Mouse (Mus musculus) right cerebral cortex, postnatal 4 days (tissue): ENCODE results near the gene Hba-a1.
A peak's percentile ranks its signal among the peaks of the same experiment; 100 is the strongest.

ENCODE experiments used
- DNase-seq: peaks from one replicate; pipeline ENCODE4 v3.0.0-alpha.2; 2022

Hba-a1 gene

DNA sequence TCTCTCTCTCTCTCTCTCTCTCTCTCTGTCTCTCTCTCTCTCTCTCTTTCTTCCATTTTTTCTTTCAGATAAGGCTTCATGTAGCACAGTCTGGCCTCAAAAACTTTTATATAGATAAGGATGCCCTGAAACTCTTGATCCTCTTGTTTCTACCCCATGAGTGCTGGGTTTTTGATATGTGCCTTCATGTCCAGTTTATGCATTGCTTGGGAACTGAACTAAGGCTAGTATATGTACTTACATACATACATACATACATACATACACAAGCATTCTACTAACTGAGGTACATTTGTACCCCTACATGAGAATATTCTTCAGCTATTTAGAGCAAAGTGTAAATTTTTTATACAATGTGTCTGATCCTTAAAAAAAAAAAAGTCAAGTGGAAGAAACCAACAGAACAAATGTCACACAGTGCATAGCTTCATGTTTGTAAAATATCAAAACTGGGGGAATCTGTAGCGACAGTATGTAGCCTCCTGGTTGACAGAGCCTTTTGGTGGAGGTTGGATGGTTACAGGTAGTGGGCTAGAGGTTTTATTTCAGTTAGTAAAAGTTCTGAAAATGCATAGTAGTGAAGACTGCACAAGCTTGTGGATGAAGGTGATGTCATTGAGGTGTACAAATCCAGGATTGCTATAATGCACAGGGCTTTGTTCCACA lies 14.7 kb downstream of the Hba-a1 start:
- DNase-seq = no peak

DNA sequence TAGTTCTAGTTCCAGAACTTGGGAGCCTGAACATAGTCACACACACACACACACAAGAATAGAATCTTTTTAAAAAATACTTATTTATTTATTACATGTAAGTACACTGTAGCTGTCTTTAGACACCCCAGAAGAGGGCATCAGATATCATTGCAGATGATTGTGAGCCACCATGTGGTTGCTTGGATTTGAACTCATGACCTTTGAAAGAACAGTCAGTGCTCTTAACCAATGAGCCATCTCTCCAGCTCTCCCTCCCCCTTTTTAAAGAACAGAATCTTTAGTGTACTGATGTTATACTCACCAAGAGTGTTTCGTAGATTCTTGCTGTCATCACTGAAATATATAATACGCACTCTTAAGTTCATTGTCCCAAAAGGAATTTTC lies 15.2 kb downstream of the Hba-a1 start:
- DNase-seq = no peak

DNA sequence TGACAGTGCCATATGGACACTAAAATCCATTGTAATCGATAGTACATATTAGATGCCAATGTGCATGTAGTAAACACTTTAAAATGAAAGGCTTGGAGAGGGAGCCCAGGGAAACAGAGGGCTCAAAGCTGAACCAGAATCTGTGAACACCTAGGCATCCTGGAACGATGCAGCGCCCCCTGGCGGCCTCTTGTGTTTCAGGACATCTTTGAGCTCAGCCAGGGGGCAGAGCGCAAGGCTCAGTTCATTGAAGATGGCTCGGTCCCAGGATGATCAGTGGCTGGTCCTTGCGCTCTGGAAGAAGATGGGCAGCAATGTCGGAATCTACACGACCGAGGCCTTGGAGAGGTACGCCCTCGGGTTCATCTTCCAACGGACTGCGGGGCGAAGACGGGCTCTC lies 16.6 kb downstream of the Hba-a1 start, which contains the start of gene Hbq1a:
Gene Hbq1a (plus strand): TSS at position 205 of the 400 bp plus-strand sequence.
- DNase-seq = peak; percentile 75

DNA sequence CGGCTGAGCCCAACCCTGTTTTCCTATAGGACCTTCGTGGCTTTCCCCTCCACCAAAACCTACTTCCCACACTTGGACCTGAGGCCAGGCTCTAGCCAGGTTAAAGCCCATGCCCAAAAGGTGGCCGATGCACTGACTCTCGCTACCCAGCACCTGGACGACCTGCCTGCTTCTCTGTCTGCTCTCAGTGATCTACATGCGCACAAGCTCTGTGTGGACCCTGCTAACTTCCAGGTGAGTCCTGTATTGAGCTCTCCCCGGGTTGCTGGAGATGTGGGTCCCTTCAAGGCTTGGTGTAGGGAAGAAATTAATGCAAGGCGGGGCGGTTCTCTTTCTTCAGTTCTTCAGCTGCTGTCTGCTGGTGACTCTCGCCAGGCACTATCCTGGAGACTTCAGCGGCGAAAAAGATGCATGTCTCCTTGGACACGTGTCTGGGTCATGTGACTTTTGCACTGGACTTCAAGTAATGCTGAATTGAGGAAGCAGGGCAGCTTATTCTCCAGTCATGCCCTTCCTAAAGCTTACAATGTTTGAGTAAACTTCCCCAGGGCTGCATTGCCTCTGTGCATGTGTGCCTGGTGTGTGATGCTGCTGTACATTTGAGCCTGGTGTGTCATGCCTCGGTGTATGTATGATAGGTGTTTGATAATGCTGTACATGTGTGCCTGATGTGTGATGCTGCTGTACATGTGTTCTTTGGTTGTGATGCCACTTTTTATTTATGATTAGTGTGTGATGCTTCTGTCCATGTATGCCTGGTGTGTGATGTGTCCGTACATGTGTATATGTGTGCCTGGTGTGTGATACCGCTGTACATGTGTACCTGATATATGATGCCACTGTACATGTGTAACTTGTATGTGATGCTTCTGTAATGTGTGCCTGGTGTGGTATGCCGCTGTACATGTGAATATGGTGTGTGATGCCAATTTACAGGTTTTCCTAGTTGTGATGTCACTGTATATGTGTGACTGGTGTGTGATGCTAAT lies 17.3 kb downstream of the Hba-a1 start:
- no peak for DNase-seq

DNA sequence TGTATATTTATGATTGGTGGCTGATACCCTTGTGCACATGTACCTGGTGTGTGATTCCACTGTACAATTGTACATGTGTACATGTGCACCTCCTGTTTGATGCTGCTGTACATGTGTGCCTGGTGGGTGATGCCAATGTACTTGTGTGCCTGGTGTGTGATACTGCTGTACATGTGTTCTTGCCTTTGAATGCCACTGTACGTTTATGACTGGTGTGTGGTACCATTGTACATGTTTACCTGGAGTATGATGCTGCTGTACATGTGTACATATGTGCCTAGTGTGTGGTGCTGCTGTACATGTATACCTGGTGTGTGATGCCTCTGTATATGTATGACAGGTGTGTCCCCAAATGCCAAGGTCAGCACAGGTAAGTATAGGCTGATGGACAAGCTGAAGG lies 18.2 kb downstream of the Hba-a1 start:
- DNase-seq = no peak

DNA sequence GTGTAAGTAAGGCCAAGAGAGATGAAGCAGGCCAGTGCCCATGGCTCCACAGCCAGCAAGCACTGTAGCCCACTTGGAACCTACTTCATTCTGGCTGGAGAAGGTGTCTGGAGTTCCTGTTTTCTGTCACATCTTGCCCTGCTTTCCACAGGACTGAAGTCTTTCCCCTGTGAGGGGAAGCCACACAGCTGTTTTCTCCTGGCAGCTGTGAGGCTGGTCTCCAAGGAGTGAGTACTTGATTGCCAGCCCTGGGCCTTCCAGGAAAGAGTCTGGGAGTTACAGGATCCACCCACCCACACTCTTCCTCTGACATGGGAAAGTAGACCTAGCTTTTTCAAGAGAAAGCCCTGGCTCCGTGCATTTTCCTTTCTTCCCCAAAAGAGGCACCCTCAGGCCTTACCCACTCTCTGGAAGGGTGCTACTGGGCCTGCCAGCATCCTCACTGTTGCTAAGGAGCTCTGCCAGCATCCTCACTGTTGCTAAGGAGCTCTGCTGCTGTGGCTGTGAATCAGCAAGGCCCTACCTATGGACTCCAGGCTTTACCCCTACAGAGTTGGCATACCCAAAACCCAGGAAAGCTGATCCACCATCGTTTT lies 19.6 kb downstream of the Hba-a1 start:
- no peak for DNase-seq

DNA sequence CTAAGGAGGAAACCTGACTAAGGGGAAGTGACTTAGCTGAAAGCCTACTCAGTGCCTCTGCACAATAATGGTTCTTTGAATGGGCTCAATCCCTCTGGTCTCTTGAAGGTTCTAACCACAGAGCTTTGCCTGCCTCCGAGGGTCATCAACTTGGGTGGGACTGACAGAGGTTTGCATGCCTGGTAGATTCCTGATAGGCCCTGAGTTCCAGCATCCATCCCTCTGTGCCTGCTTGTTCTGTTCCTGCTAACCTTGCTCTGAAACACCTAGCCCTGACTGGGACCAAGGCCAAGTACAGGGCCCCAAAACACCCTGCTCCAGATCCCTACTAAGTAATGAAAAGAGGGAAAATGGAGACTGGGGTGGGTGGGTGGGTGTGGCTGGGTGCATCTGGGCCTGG lies 20.1 kb downstream of the Hba-a1 start:
- DNase-seq = no peak

DNA sequence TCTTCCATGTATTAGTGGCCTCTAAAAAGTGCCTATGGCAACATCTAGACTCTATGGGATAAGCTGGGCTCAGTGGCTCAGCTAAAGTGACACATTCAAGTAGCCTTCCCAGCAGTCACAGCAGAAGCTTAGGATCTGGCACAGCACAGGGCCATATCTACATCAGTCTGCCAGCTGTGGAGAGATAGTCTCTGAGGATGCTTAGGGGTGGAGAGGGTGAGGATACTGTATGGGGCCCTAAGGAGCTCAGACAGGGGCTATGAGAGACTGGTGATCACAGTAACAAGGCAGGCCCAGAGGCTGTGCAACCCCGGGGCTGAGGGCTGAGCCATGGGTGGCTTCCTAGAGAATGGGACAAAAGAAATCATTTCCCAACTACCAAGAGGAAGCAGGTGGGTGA lies 23.7 kb downstream of the Hba-a1 start:
- no peak for DNase-seq

DNA sequence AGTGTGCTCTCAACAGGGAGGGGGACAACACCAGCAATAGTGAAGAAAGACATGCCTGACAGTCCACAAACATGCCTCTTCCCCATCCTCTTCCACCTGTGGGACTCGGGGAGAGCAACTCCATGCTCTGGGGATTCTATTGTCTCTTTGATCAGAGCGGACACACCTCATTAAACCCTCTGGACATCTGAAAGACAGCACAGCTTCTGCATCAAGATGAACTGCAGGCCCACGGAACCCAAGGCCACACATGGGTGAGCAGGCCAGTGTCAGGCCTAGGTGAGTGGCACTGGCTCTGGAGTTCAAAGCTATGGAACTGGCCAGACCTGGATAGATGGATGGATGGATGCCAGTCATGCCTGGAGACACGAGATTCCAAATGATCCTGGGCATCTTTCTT lies 26.1 kb downstream of the Hba-a1 start:
- DNase-seq = no peak

DNA sequence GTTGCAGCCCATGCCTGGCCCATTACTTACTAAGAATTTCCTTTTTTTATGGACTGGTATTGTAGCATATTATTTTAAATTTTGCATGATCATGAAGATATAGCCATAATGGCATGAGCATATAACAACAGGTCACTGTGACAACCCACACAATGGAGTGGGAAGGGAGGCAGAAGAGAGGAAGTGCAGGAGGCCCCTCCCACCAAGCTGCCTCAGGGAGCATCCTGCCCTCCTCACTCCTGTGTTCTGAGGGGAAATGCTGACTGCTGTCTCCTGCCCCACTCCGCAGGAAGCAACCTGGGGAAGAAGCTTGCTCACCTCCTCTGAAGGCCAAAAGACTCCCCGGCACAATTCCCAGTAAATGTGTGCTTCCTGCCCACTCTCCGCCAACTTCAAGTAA lies 26.6 kb downstream of the Hba-a1 start:
- DNase-seq = no peak

DNA sequence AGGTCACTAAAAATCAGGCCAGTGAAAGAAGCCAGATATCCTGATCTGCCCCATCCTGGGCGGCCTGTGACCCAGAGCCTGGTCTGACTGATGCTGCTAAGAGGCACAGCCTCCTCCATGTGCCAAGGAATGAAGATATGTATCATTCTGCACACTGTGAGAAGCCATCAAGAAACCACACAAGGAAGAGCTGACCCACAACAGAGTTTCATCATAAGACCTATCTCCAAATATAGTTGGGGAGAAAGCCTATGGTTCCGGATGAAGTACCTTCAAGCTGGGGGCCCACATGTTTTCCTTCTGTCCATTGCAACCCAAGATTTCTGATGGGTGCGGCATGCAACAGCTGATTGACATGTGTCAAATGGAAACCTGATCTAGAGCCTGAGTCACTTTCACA lies 32.7 kb downstream of the Hba-a1 start:
- DNase-seq = no peak

DNA sequence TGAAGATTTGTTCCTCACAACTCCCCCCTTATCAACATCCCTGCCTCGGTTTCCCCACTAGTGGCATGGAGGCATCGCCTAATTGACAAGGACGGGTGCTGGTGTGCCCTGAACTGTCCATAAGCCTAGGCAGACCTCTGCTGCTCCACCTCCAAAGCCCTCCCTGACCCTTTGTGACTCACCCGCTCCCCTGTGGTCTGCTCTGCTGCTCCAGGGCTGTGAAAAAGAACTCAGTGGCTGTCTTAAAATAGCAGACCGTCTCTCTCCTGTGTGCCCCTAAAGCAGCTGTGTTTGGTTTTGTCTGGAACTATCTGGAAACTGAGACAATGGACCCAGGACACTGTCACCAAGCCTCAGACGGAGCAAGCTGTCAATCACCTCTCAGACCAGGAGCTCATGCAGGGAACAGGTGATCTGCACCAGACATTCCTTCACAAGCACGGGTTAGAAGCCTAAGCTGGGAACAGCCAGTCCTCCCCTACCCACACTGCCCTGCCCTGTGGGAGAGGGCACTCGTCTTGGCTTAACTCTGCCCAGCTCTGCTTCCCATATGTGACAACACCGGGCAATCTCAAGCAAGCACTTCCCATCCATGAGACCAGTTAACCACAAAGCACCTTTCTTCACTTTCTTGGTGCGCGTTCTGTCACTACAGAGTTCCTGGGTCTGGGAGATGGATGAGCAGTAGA lies 37.3 kb downstream of the Hba-a1 start:
- no peak for DNase-seq

DNA sequence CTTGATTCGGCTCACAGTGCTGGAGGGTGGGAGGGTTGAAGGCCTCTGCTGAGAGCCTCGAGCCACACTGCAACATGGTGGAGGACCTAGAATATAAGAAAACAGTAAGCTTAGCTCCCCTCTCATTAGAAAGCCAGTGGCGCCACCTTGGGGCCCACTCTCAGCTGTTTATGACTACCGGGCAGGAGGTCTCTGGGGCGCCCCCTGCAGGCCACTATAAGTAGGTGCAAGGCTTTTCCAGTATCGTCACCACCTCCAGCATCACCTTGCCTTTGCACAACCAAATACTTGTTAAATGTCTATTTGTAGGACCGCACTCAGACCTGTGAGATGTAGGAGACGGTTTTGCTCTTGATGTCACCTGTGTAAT lies 37.9 kb downstream of the Hba-a1 start:
- DNase-seq = peak; percentile 68

DNA sequence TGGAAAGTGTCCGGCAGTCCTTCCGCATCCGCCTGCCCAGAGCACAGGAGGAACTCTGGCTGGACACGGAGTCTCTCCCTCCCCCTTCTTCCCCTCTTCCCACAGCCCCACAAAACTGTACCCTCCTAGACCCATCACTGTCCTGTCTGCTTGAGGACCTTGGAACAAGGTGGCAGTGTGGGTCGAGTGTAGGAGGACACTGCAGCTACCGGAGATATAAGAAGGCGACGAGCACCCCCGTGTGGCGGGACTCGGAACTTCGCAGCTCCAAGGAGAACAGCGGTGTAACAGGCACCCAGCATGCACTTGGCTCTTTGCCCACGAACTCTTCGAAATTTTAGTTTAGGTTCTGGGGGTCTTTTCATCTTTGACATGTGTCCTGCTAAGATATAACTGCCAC lies 41.3 kb downstream of the Hba-a1 start:
- peak; percentile 92 for DNase-seq

DNA sequence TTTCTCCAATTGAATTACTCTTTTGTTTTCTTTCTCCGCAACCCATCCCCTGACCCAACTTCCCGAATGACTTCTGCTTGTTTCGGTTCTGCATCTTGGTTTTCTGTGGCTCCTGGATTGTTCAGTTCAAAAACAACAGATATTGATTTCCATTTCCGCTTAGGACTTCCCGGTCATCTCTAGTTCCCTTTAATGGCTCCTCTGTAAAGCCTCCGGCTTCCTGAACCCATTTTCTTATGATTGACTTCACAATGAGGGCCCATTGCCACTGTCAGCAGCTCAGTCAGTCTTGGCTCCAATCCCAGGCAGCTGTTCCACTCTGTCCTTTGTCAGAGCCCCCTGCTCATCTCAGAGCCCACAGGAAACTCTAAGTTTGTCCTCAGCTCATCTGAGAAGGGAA lies 47.8 kb downstream of the Hba-a1 start:
- no peak for DNase-seq

DNA sequence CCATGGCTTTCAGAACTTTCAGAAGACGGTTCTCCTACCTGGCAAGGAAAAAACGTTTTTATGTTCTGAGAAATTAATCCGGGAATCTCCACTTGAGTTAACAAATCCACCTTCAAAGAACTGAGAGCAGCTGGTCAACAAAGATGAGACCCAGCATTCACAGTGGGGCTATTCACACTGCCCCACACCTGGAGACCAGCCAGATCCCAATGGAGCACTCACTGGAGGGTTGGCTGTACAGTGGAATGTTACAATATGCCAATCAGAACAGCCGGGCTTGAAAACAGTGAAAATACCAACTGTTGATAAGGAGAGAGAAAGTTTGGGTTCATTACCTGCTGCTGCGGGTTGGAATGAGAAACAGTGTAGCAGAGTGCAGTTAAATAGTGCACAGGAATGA lies 48.5 kb downstream of the Hba-a1 start:
- no peak for DNase-seq

DNA sequence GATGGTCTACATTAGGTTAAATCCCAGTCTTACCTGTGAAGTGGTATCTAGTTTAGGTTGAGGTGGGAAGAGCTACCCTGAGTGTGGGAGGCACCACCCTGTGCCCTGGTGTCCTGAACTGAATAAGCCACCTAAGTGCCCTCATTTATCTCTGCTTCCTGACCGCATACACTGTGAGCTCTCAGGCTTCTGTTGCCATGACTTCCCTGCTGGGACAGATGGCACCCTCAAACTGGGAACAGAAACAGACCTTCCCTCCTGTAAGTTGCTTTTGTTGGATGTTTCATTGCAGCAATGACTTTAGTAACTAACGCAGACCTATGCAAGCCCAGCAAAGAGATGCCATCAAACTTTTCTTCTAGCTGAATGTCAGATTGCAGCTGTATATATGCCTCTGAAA lies 49.9 kb downstream of the Hba-a1 start:
- no peak for DNase-seq
